Mouse (Mus musculus) bone marrow macrophage, adult 2 months (primary cell): ENCODE measurements at regions not wholly inside any gene's neighbourhood (a gene's known extent, or its start where the extent isn't known, plus 50 kb on each side); places are given as distances from the start of the nearest gene placed in this dataset.

Source experiments
- CTCF ChIP-seq: IDR thresholded peaks from 2 replicates; pipeline ENCODE4 v1.5.1; 2012; ENCODE audit warnings: low read depth, mild to moderate bottlenecking, low read length, moderate library complexity
- POLR2A ChIP-seq: IDR thresholded peaks from 2 replicates; pipeline ENCODE4 v1.6.1; 2012; ENCODE audit warnings: mild to moderate bottlenecking, low read depth, low read length, borderline replicate concordance

DNA sequence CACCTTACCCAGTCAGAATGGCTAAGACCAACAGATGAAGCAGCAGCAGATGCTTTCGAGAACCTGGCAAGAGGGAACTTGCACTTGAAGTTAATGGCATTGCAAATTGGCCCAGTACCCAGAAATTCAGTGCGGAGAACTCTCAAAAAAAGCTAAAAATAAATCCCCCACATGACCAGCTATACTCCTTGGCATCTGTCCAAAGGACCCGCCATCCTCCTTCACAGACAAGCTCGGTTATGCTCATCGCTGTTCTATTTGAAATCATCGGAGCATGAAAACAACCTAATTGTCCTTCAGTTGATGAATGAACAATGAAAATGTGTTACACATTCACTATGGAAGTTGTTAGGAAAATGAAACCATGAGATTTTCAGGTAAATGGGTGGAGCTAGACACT is 58.4 kb upstream of the Usp3 start:
- no peak for TF ChIP-seq CTCF
- TF ChIP-seq POLR2A: no peak
